Mouse (Mus musculus): ENCODE measurements around the gene Apobec2. TPM values are rescaled to one million over a fixed set of nuclear protein-coding genes. Genes with fewer than 3 reads are reported as not detected.

Gene Apobec2
- polyA plus RNA-seq, 1 experiment from 2014 or later: 1.6 TPM

DNA sequence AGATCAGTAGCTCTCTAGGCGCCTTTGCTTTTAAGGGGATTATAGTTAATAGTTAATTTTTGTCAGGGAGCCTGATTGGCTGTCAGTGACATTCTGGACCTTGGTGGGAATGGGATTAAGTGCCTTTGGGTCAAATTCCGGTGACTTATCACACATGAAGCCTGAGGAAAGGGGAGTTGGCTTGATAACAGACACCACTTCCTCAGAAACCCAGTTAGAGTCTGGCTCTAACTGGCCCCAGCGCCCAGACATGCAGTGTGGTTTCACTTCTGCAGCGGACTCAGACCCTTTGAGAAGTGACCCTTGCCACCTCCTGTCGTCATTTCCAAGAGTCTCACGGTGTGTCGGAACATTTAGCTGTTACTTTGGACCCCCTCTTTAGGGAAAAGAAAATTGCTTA lies 14.6 kb downstream of the Apobec2 start:
- Histone ChIP-seq H3K9ac (ENCODE audit: low read depth, low read length) (no peak overlapping the region), H3K36me3 (ENCODE audit: control insufficient read depth, insufficient read depth, low read length) (no peaks in the 10 kb centered on the region), H3K4me3 (ENCODE audit: low read depth, low read length) (no peak overlapping the region), H3K4me2 (replicated peaks; ENCODE audit: low read depth, low read length) (no peak overlapping the region), H3K27ac (ENCODE audit: low read depth, low read length) (no peak overlapping the region), H3K9me3 (ENCODE audit: control insufficient read depth, low read length) (no peaks in the 10 kb centered on the region), H3K4me1 (replicated peaks; ENCODE audit: control insufficient read depth, insufficient read depth, low read length) (no peaks in the 10 kb centered on the region), H3K27me3 (ENCODE audit: control insufficient read depth, insufficient read depth, low read length) (no peaks in the 10 kb centered on the region)
- ATAC-seq (ENCODE audit: low FRiP score) (no peak), DNase-seq (ENCODE audit: low spot score) (no peak)
- 83% methylated on average over 7 of the region's 7 CpGs for WGBS

DNA sequence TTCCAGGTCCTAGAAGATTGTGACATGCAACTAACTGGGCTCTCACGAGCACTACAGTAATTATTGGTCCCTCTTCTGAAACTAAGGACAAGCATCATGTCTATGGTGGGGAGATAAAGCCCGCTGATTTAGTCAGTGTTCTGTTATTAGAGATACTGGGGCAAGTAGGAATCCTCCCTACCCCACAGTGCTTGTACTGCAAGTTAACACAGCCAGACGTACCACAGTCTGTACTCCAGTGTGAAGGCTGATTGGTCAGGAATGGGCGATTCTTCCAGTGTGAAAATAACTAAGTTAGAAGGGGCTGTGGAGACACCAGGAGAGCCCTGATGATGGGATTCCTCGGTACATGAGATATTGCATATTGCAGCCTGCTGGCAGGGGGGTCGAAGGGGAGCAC lies 15.2 kb downstream of the Apobec2 start:
- Histone ChIP-seq H3K36me3 (ENCODE audit: control insufficient read depth, insufficient read depth, low read length) (no peaks in the 10 kb centered on the region), H3K4me1 (replicated peaks; ENCODE audit: control insufficient read depth, insufficient read depth, low read length) (no peaks in the 10 kb centered on the region), H3K27me3 (ENCODE audit: control insufficient read depth, insufficient read depth, low read length) (no peaks in the 10 kb centered on the region), H3K4me3 (ENCODE audit: low read depth, low read length) (no peak overlapping the region), H3K4me2 (replicated peaks; ENCODE audit: low read depth, low read length) (no peak overlapping the region), H3K27ac (ENCODE audit: low read depth, low read length) (no peak overlapping the region), H3K9me3 (ENCODE audit: control insufficient read depth, low read length) (no peaks in the 10 kb centered on the region), H3K9ac (ENCODE audit: low read depth, low read length) (no peak overlapping the region)
- WGBS: 91% methylated on average over 6 of the region's 6 CpGs
- no peak for ATAC-seq (ENCODE audit: low FRiP score)
- DNase-seq (ENCODE audit: low spot score): no peak

DNA sequence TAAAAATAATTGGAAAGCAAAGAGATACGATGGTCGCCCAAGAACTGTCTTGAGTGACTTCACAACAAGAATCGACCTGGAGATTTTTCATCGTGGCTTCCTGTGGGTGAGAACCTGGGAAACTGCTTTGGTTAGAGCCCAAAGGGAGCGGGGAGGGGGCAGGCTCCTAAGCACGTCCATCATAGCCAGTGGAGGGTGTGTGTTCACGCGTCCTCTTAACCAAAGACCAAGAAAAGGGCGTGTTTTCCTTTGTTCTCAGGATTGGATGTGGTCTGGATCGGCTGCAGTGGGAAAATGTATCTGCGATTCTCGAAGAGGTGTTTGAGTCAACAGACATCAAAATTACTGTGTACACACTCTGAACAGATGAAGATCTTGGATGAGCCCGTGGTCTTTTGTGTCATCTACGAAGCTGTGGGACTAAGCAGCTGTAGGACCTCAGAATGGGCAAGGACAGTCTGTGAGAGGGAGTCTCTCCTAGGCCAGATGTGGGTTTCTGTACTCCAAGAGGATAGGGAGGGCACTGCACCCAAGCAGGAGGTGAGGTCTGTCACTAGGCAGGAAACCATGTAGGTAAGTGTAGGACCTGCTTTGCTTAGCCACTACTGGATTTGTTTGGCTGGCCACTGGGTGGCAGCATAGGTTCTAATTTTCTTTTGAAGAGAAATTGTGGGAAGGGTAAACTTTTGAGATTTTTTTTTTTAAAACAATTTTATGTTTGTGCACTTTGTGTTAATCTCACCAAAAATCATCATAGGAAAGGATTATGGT lies 16.1 kb downstream of the Apobec2 start:
- Histone ChIP-seq H3K27ac (ENCODE audit: low read depth, low read length) (no peak overlapping the region), H3K27me3 (ENCODE audit: control insufficient read depth, insufficient read depth, low read length) (no peaks in the 10 kb centered on the region), H3K4me1 (replicated peaks; ENCODE audit: control insufficient read depth, insufficient read depth, low read length) (no peaks in the 10 kb centered on the region), H3K4me3 (ENCODE audit: low read depth, low read length) (no peak overlapping the region), H3K4me2 (replicated peaks; ENCODE audit: low read depth, low read length) (no peak overlapping the region), H3K9me3 (ENCODE audit: control insufficient read depth, low read length) (no peaks in the 10 kb centered on the region), H3K36me3 (ENCODE audit: control insufficient read depth, insufficient read depth, low read length) (no peaks in the 10 kb centered on the region), H3K9ac (ENCODE audit: low read depth, low read length) (no peak overlapping the region)
- 90% methylated on average over 14 of the region's 14 CpGs for WGBS
- DNase-seq (ENCODE audit: low spot score) (peak; percentile 65), ATAC-seq (ENCODE audit: low FRiP score) (peak; percentile 63; the same call in 1 of the 2 replicates)

DNA sequence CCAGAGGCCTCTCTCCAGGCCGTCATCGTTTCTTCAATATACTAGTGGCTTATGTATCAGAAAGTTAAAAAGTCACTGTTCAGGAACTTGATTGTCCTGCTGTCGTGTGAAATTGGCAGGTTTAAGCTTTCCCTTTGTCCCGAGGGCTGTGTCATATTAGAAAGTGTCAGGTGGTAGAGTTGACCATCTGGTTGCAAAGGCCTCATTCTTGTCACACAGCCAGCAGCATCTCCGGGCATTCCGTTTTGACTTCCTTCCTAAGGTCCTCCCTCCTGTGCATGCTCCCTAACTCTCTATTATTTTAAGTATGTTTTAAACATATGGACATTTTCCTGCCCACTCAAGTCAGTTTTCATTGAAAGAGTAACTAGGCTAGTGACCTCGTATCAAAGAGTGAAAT lies 16.7 kb downstream of the Apobec2 start:
- no peak overlapping the region for H3K4me3 ChIP-seq (ENCODE audit: low read depth, low read length)
- no peaks in the 10 kb centered on the region for H3K27me3 ChIP-seq (ENCODE audit: control insufficient read depth, insufficient read depth, low read length)
- DNase-seq (ENCODE audit: low spot score): no peak
- ATAC-seq (ENCODE audit: low FRiP score): no peak
- no peak overlapping the region for H3K4me2 ChIP-seq (replicated peaks; ENCODE audit: low read depth, low read length)
- H3K36me3 ChIP-seq (ENCODE audit: control insufficient read depth, insufficient read depth, low read length): no peaks in the 10 kb centered on the region
- no peaks in the 10 kb centered on the region; the same call in 1 of the 2 replicates for H3K4me1 ChIP-seq (replicated peaks; ENCODE audit: control insufficient read depth, insufficient read depth, low read length)
- H3K9me3 ChIP-seq (ENCODE audit: control insufficient read depth, low read length): no peaks in the 10 kb centered on the region
- 88% methylated on average over 7 of the region's 7 CpGs for WGBS
- H3K9ac ChIP-seq (ENCODE audit: low read depth, low read length): no peak overlapping the region
- H3K27ac ChIP-seq (ENCODE audit: low read depth, low read length): no peak overlapping the region

DNA sequence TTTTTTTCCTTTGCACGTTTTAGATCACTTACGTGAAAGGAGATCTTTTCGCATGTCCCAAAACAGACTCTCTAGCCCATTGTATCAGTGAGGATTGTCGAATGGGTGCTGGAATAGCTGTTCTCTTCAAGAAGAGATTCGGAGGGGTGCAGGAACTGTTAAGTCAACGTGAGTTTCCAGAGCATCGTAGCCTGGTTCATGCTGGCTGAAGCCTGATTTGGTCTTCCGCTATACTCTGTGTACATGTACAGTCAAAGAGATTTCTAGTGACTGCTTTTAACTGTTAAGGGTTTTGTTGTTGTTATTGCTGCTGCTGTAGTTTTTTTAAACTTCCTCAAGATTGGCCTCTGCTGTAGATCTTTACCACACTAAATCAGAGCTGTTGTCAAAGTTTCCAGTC lies 21.5 kb downstream of the Apobec2 start:
- H3K4me1 ChIP-seq (replicated peaks; ENCODE audit: control insufficient read depth, insufficient read depth, low read length): no peaks in the 10 kb centered on the region; the same call in none of the 2 replicates
- H3K27ac ChIP-seq (ENCODE audit: low read depth, low read length): 0 out of 2 replicates have a peak overlapping the region, but pooled peaks have one; percentile 11
- H3K9ac ChIP-seq (ENCODE audit: low read depth, low read length): peak overlapping the region; percentile 74

DNA sequence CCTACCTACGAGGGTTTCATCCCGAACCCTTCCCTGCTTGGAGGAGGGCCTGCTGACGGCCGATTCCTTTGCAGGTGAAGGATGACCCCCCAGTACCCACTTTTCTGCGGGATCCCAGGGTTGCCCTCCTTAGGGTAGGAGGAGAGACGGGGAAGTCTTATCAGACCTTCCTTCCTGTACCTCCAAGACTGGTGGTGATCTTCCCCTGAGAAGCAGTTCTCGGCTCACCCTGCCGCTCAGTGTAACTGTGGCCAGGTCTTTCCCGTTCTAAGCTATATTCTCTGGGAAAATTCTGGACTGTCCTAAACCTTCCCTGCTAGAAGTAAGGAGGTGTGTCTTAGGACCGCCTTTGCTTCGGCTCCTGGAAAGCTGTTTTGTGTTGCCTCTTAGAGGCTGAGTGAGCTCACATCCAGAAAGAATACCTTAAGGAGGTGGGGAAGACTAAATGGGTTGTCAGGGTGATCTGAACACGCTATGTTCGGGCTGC lies 22.4 kb downstream of the Apobec2 start:
- Histone ChIP-seq H3K27me3 (ENCODE audit: control insufficient read depth, insufficient read depth, low read length) (no peaks in the 10 kb centered on the region), H3K27ac (ENCODE audit: low read depth, low read length) (peak overlapping the region; percentile 95), H3K4me2 (replicated peaks; ENCODE audit: low read depth, low read length) (peak overlapping the region; percentile 61), H3K4me3 (ENCODE audit: low read depth, low read length) (peak overlapping the region; percentile 58), H3K36me3 (ENCODE audit: control insufficient read depth, insufficient read depth, low read length) (no peaks in the 10 kb centered on the region), H3K9ac (ENCODE audit: low read depth, low read length) (peak overlapping the region; percentile 74), H3K9me3 (ENCODE audit: control insufficient read depth, low read length) (no peaks in the 10 kb centered on the region), H3K4me1 (replicated peaks; ENCODE audit: control insufficient read depth, insufficient read depth, low read length) (no peaks in the 10 kb centered on the region; the same call in none of the 2 replicates)
- ATAC-seq (ENCODE audit: low FRiP score) (peak; percentile 28), DNase-seq (ENCODE audit: low spot score) (no peak)
- WGBS: under 1% methylated on average over 13 of the region's 13 CpGs

More for the DNA sequence above, 21.5 kb downstream of the Apobec2 start:
- H3K9me3 ChIP-seq (ENCODE audit: control insufficient read depth, low read length): no peaks in the 10 kb centered on the region
- H3K27me3 ChIP-seq (ENCODE audit: control insufficient read depth, insufficient read depth, low read length): no peaks in the 10 kb centered on the region
- DNase-seq (ENCODE audit: low spot score) (no peak), ATAC-seq (ENCODE audit: low FRiP score) (no peak)
- WGBS: 68% methylated on average over 8 of the region's 8 CpGs
- peak overlapping the region; percentile 61 for H3K4me2 ChIP-seq (replicated peaks; ENCODE audit: low read depth, low read length)
- peak overlapping the region; percentile 58 for H3K4me3 ChIP-seq (ENCODE audit: low read depth, low read length)
- no peaks in the 10 kb centered on the region for H3K36me3 ChIP-seq (ENCODE audit: control insufficient read depth, insufficient read depth, low read length)

DNA sequence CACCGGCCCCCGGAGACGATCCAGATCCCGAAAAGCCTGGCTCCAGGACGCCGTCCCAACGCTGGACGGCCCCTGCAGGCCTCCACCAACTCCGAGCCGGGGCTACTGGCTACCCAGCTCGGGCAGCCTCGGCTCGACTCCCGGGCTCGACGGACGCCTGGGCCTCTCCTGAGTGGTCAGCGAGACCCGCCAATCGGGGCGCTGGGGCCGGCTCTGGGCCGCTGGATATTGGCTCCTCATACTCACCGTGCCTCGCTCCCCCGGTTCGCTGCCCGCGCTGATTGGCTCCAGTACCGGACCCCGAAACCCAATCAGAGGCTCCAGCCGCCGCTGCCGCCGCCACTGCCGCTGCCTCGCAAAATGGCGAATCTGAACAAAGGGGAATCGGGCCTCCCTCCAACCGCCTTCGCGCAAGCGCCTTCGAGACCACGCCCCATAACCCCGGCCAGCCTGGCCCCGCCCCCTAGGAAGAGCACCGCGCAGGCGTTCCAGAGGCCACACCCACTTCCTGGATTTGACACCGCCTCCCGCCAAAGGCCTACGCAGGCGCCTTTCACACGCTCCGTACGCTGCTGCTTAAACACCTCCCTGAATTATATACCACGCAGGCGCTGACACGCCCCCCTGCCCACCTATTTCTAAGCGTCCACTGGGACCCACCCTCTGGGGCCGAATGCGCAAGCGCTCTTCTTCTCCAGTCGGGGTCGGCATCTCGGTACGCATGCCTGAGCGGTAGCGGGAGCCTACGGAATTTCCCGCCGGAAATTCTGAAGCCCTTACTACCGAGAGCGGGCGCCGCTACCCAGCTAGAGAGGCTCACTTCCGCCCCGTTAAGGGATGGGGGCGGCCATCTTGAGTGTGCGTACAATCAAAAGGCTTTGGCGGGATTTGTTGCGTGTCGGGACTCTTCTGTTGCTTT lies 23.1 kb downstream of the Apobec2 start, which contains the start of the genes Nfya and Oard1:
Gene Nfya (minus strand): TSS at position 527 of the 919 bp plus-strand sequence.
Gene Oard1 (plus strand): TSS at position 635 of the 919 bp plus-strand sequence.
- H3K4me3 ChIP-seq (ENCODE audit: low read depth, low read length): peak within 1 kb of the TSS; percentile 92
- peak; percentile 97 for ATAC-seq (ENCODE audit: low FRiP score)
- H3K36me3 ChIP-seq (ENCODE audit: control insufficient read depth, insufficient read depth, low read length): no peaks in the 10 kb centered on the region
- peak within 1 kb of the TSS; percentile 100 for H3K27ac ChIP-seq (ENCODE audit: low read depth, low read length)
- H3K4me2 ChIP-seq (replicated peaks; ENCODE audit: low read depth, low read length): peak within 1 kb of the TSS; percentile 80
- H3K9ac ChIP-seq (ENCODE audit: low read depth, low read length): peak within 1 kb of the TSS; percentile 99
- H3K27me3 ChIP-seq (ENCODE audit: control insufficient read depth, insufficient read depth, low read length): no peaks in the 10 kb centered on the region
- no peaks in the 10 kb centered on the region; the same call in none of the 2 replicates for H3K4me1 ChIP-seq (replicated peaks; ENCODE audit: control insufficient read depth, insufficient read depth, low read length)
- no peaks in the 10 kb centered on the region for H3K9me3 ChIP-seq (ENCODE audit: control insufficient read depth, low read length)
- peak; percentile 99 for DNase-seq (ENCODE audit: low spot score)
- under 1% methylated on average over 84 of the region's 84 CpGs for WGBS

DNA sequence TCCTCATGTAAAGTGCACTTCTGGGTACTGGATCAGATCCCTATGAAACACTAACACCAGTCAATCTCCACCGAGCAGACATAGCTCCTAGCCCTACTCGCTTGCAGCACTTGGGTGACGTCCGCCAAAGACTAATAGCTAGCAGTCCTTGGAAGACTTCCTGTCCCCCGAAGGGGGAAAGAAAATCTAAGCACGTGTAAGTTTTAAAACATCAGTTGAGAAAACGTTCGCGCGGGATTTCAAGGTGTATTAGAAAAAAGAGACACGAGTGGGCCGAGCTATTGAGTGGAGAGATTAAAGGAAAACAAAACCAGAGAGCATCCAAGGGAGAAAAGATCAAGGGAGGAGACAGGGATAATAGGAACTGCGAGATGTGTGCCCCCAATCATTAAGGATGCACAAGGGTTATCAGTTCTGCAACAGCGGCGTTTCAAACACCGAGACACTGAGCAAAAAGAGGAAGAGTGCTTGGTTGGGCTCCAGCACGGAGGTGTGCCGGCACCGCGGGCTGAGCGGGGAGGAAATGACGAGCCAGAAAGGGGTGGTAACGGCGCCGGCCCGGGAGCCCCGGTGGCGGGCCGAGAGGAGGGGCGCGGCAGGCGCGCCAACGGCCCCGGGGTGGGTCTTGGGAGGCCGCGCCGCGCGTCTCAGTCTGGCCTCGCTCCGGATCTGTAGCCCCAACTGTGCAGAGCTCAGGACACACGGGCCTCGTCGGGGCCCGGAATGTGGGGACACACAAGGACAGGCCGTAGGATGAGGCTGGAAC lies 24.0 kb downstream of the Apobec2 start:
- H3K4me1 ChIP-seq (replicated peaks; ENCODE audit: control insufficient read depth, insufficient read depth, low read length): no peaks in the 10 kb centered on the region; the same call in none of the 2 replicates
- H3K27me3 ChIP-seq (ENCODE audit: control insufficient read depth, insufficient read depth, low read length): no peaks in the 10 kb centered on the region
- DNase-seq (ENCODE audit: low spot score): peak; percentile 79
- WGBS: under 1% methylated on average over 47 of the region's 47 CpGs
- peak; percentile 37 for ATAC-seq (ENCODE audit: low FRiP score)
- H3K9me3 ChIP-seq (ENCODE audit: control insufficient read depth, low read length): no peaks in the 10 kb centered on the region
- peak overlapping the region; percentile 92 for H3K4me3 ChIP-seq (ENCODE audit: low read depth, low read length)
- H3K36me3 ChIP-seq (ENCODE audit: control insufficient read depth, insufficient read depth, low read length): no peaks in the 10 kb centered on the region
- peak overlapping the region; percentile 80 for H3K4me2 ChIP-seq (replicated peaks; ENCODE audit: low read depth, low read length)
- H3K27ac ChIP-seq (ENCODE audit: low read depth, low read length): peak overlapping the region; percentile 100
- H3K9ac ChIP-seq (ENCODE audit: low read depth, low read length): peak overlapping the region; percentile 99
